Mouse (Mus musculus): ENCODE results near the gene Efcab5.

Efcab5 gene

DNA sequence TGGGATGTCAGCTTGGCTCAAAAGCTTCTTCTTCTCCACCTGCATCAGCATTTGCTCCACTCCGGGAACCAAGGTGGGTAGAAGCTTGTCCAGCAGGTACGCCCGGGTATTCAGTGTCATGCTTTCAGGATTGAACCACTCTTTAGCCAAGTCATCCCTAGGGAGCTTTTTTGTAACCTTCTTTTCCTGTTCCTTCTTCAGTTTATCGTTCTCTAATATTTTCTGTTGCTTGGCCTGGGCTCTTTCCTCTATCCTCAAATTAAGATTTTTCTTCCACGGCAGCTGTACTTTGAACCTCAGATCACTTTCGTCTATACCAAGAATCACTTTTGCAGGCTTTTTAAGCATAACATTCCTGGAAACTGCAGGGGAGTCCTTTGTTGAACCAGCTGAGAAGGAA lies at the start of gene Efcab5:
Gene Efcab5, minus strand, starts transcription at position 101 of the 400 bp plus-strand sequence.
- DNase-seq: no peak

DNA sequence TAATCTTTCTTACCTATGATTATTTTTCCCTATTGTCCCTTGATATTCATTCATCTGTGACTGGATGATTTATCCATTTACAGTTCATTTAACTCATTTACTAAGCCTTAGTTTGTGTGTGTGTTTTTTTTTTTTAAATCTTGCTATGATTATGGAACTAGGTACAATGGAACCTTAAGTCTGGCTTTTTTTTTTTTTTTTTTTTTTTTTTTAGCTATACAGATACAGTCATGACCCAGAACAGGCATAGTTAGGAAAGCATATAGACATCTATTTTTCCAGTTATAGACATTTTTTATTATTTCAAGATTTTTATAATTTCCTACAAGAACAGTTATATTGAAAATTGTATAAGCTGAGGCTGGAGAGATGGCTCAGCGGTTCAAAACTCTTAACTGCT lies 46.5 kb upstream of the Efcab5 start:
- DNase-seq: no peak

DNA sequence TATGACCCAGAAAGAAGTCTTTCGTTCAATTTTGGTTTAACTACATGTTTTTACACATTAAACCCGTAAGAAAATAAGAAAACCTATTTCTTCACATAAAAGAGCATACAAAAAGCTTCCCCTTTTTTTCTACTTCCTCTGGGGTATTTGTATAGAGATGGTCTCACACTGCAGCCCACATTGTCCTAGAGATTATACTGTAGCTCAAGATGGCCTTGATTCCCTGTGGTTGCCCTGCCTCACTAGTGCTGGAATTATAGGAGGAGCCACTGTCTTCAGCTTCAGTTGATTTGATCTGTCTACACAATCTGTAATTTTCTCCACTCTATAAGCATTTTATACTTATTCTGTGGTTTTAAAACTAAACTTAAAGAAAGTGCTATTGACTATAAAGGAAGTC lies 42.7 kb upstream of the Efcab5 start:
- no peak for DNase-seq

DNA sequence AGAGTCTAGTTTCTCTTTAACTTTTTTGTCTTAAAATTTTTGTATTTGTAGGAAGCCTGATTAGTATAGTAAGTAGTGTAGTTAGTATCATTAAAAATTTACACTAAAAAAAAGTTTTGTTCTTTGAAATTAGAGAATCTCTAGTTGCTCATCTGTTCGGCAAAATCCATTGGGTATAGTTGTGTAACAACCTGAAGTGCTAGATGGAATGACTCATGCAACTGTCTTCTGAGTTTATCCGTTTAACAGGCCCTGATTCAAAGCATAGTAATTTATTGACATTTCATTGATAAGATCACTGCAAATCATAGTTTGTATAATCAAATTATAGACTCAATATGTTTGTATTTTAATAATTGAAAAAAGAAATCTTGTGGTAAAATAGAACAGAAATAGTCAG lies 42.0 kb upstream of the Efcab5 start:
- no peak for DNase-seq

DNA sequence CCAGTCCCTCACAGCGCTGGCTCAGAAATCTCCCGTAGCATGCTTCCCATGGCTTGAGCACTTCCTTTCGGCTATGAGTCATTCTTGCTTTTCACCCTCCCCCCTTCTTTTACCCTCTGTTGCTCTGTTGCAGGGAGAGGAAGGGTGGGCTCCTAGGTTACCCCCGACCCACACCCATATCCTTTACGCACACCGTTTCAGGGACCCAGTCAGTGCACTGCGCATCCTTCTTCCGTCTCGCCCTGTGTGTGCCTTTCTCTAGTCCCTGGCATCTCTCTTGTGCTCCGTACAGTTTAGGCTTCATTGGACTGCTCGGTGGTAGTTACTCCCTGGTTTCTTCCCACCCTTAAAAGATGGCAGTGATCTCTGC lies 28.0 kb upstream of the Efcab5 start:
- DNase-seq: peak; percentile 8 to 44

DNA sequence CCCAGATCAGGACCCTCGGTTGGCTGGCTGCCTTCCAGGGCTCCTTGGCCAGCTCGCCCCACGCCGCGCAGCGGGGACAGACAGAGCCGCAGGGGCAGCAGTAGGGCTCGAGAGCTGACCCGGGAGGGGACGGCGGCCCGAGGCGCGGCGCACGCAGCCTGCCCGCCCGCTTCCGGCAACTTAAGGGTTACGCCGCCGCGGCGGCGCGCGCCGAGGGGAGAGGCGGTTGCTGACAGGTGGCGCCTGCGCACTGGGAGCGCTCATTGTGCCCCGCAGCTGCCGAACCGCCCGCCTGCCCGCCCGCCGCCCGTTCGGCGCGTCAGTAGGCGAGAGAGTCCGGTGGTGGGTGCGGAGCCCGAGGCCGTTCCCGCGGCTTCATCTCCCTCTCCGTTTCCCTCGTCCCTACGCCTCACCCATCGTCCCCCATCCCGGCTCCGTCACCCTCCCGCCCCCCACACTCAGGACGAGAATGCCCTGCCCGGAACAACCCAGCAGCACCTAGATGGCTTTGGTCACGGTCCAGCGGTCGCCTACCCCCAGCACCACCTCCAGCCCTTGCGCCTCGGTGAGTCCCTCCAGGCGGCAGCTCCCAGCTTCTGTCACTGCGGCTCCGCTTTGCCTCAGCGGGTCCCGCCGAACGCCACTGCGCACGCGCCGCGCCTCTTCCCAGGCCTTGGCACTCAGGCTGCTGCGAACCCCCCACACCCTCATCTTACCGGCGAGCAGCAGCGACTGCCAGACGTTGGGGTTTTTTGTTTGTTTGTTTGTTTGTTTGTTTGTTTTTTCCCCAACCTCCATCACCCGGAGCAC lies 27.4 kb upstream of the Efcab5 start, which contains the start of gene Ssh2:
Gene Ssh2, plus strand, starts transcription at position 337 of the 810 bp plus-strand sequence.
- DNase-seq: peak; percentile 74 to 78

DNA sequence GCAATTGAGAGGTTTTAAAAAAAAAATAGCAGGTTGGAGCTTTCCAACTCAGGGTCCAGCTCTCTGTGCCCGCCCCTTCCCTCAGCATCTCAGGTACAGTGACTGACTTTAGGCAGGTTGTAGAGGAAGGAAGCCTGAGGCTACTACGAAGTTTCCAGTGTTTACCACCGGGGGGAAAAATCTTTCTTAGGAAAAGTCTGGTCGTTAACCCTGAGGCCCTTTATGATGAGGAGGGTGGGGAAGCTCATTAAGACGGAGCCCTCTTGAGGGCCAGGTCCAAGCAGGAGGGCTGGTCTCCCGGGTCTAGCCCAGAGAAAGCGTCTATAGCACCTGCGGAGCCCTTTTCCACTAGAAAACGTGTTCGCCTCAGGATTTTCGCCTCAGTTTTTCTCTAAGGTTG lies 26.7 kb upstream of the Efcab5 start:
- DNase-seq: no peak

DNA sequence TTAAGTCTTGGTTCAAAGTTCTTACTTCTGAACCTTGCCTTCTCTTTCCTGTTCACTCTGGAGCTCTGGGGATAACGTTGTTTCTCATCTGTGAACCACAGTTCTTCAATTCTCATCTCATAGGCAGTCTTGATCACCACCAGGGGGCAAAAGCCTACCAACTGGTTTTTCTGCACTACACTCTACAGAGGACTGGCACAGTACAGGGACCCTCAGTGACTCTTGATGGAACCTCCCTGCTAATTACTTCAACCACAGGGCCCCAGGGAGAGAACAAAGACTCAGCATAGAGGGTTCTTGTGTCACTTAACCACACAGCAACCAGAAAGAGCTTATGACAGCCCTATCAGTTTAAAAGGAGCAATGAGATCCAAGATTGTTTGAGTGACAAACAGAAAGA lies 26.0 kb upstream of the Efcab5 start:
- peak; percentile 30 to 47 for DNase-seq

DNA sequence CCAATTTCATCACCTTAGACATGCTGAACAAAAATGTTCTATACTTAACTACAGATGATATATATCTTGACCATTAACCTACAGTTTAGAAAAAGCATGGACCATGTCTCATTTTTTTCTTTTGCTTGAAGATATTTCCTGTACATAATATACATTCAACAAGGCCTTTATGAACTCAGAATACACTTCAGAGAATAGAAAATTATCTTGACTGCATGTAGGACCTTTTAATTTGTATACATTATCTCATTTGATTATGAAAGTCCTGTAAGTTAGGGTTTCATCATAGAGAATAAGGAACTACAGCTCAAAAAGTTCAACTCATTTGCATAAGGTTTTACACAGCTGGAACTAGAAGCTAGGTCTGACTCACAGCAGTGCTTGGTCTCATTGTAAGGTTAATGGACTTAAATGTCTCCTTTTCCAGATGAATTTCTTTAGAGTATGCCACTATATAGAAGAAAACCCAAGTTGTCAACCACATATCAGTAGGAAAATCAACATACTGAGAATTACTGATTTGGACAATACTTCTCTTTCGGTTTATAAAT lies 25.4 kb upstream of the Efcab5 start:
- no peak for DNase-seq

DNA sequence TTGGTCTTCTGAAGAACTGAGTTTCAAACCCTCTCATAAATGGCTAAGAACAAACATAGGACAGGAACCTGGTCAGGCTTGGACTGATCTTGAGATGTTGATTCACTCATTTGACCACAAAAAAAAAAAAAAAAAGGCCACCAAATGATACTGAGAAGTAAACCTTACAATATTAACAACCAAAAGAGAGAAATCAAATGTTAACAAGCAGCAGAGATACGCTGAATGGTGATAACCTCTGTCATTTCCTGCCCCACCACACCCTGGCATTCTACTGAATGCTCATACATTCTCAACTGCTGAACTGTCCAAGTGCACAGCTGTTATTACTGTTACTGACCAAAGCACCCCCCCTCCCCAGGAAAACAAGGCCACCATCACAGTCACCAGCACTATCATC lies 11.9 kb upstream of the Efcab5 start:
- no peak for DNase-seq

DNA sequence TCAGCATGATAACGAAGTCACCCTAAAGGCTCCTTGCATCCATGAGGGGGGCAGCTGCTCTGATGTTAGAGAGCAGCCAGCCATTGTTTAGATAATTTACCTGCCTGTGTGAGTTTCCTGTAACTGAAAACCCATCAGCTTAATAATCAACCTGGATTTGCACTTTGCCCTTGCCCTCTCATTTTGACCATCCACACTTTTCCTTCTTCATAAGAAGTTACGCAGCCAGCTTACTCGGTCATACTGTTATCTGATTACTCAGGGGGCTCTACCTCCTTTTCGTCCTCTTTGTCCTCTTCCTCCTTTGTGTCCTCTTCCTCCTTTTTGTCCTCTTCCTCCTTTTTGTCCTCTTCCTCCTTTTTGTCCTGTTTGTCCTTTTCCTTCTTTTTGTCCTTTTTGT lies 10.9 kb upstream of the Efcab5 start:
- DNase-seq: no peak

DNA sequence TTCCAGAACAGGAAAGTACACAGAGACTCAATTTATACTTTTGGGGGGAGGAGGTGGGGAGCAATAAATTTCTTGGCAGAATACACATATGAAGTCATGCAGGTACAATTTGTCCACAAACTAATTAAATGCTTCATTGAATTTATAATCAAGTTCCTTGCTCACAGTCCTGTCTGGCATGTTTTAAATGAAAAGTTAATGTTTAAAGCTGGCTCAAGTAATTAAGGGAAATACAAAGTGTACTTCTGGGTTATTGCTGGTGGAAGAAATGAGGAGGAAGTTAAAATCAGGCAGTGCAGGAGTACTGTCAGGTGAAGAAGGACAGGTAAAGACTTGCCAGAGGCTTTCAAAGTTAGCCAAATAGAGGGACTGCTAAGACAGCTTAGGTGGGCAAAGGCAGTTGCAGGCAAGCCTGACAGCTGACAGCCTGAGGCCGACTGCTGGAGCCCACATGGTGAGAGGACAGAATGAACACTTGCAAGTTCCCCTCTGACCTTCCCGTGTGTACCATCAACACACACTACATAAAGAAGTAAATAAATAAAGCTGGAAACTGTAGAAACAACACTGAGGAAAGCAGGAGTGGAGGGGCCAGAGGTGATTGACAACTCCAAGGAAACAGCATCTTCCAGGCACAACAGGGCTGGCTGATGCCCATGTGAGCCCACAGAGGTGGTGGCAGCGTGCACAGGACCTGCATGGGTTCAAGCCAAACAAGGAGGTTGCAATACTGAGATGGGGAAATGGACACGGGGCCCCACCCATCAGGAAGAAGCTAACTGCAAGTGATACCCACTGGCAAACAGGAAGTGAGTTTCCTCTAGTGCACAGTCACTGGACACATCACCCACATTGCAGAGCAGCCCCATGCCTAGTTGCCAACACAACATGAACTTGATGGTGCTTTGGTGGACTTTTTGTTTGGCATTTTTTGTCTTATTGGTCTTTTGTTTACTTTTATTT lies 7.7 kb upstream of the Efcab5 start:
- no peak for DNase-seq

DNA sequence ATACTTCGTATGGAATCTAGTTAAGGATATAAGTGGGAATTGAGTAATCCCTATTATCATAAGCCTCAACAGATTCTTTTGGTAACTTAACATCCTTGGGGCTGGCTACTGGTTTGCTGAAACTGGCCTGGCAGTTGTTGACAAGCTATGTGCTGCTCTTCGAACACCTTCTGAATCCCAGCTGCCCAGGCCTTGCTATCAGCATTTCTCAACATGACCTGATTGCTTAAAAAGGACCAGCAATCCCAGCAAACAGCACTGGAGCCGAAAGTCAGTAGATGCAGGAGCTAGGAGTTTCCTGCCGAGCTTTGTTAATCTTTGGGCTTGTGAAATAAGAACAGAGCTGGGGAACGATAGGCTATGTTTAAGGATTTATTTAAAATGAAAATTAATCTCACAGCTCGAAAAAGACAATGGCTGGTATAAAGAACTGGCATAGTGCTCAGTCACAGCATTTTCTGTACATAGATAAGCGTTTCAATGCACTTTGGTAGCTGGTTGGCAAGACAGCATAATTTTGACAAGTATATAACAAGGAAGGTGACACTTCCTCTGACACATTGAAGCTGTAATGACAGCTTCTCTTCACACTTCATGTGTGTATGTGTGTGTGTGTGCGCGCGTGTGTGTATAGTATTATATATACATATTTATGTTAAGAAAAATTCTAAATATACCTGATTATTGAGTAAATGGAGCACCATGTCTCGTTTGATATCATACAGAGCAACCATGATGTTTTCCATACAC lies 6.8 kb upstream of the Efcab5 start:
- DNase-seq: no peak

DNA sequence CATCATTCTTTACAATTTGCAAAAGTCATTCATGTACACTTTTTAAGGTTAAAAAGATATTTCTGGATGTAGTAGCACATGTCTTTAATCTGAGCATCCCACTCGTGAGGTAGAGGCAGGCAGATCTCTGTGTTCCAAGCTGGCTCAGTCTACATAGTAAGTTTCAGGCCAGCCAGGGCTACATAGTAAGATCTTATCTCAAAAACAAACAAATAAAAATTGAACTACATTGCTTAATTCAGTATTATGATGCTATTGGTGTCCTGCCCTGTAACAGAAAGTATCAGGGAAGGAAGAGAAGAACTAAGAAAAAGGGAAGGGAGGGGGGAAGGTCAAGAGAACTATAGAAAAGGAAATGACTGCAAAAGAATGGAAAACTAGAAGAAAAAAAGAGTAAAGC lies 6.0 kb upstream of the Efcab5 start:
- no peak for DNase-seq

DNA sequence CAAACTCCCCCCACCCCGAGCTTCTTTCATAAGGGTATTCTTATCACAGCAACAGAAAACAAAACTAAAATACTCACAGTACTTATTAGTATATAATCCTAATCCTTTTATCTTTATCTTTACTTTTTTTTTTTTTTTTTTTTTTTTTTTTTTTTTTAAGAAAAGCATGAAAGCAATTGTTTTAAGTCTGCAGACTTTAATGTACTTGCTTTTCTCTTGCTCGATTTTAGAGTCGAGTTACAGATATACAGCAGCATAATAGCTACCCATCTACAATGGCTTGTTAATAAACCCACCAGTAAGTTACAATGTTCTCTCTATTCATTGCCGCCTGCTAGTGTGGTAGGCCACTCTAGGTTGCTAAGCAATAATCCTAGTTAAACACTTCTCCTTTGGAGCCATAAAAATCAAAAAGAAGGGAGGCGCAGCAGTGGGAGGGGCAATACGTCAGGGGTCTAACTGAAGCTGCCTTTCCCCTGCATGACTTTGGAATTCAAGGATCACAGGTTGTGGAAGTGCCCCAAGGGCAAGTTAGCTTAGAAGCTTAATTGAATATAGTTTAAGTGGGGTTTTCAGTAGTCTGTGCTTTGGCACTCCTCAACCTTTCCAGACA lies 5.3 kb upstream of the Efcab5 start:
- DNase-seq: no peak

DNA sequence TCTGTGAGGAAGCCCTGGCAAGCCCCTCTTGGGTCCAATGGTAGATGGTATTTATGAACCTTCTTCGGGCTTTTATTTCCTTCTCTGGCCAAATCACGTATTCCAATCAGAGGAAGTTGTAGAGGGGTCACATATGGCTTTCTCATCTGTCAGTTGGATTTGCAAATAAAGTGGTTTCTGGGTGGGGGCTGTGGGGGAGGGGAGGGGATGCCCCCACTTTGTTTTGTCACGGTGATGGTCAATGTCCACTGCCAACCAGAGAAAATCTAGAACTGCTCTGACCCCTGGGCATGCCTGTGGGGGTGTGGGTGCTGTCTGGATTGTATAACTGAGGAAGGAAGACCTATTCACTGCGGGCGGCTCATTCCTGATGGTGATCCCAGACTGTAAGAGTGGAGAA lies 4.6 kb upstream of the Efcab5 start:
- DNase-seq: no peak

DNA sequence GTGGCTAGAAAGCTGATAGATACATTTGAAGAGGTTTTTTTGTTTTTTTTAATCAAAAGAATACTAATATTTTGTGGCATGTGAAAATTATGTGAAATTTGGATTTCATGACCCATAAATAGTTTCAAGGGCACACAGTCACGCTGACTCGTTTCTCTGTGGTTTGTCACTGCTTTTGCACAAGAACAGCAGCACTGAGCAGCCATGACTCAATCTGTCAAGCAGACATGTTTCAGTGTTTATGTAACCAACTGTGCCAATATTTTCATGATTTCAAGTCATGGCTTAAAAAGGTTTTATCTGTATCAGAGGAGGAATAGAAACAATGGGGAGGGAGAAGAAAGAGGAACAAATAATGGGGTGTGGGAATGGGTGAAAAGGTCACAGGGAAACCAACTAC lies 3.8 kb downstream of the Efcab5 start:
- no peak for DNase-seq

DNA sequence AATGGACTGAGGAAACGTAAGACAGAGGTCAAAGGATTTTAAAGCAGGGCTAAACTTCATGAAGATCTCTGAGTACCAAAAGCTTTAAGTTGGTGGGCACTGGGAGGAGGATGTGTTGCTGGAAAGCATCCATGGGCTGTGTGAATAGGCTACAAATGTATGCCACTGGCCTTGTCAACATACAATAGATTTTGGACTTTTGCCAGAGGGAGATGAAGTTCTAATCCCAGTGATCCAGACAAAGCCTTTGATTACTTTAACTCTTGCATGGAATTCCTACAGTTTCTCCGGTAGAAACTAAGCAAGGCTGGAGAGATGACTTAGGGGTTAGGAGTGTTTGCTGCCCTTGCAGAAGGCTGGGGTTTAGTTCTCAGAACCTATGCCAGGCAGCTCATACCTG lies 6.2 kb downstream of the Efcab5 start:
- DNase-seq: no peak

DNA sequence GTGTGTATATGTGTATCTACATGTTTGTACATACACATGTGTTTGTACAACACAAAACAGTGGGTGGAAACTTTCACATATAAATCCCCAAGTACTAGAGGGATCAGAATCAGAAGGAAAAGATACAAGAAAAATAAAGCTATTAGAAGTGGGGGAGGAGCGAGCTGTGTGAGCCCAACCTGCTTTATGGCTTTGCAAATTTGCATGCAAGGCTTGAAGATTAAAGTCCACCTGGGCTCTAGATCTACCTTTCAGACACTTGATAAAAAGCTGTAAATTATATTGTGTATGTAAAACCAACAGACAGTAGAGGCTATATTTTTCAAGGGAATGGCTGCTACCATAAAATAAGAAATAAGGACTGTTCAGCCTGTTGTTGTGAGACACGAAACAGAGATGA lies 6.7 kb downstream of the Efcab5 start:
- no peak for DNase-seq

DNA sequence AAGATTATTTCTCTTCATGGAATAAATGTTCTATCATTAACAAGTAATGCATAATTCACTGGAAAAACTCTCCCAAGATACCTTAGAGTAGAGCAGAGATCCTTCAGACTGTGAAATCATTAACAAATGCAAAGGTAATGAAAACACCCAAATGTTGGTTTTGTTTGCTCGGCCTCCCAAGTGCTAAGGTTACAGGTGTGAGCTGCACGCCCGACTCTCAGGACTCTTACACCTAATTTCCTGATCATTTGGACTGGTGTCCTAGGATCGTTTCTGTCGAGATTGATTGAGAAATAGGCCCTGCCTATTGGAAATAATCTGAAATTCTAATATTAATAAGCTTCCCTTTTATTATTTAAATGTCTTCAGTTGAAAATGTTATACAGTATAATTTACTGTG lies 7.2 kb downstream of the Efcab5 start:
- no peak for DNase-seq

DNA sequence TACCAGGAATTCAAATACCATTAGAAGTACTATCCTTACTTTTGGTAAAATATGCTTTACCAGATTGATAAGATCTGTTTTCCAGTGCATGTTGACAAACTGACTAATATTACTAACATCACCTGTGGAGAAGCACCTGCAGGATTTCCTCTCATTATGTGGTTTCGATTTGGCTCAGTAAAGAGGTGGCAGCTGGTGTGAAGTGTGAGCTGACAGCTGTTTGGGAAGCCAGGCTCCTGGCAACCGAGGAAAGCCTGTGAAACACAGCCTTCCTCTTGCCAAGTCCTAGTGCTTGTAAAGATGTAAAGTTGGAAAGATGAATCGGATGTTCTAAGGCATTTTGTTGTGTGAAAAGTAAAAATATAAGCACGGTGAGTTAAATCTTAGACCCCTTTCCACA lies 7.9 kb downstream of the Efcab5 start:
- DNase-seq: peak; percentile 4 to 31

DNA sequence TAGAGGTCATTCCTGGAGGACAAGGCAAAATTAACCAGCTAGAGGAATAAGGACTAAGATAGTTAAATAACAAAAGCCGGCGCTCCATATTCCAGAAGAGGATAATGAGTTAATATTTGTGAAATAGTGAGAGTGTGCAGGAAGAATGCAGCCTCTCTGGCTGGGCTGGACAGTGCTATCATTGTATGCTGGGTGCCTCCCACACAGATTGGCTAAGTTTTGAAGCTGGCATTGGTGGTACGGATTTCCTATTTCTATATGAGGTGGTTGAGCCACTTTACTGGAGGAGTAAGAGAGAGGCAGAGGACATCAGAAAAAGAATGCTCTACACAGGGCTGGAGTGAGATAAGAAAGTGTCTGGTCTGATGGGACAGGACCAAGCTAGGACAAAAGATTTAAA lies 9.0 kb downstream of the Efcab5 start:
- DNase-seq: no peak
